Mouse (Mus musculus): Measurements from ENCODE around the gene Agtr1a. TPM values are rescaled to one million over a fixed set of nuclear protein-coding genes. Genes with fewer than 3 reads are reported as not detected.

Gene Agtr1a
- 2.3 TPM in 2 replicates for polyA plus RNA-seq (2016; fragmentation: Nextera tagmentation; extraction: Ambion mirVana)

DNA sequence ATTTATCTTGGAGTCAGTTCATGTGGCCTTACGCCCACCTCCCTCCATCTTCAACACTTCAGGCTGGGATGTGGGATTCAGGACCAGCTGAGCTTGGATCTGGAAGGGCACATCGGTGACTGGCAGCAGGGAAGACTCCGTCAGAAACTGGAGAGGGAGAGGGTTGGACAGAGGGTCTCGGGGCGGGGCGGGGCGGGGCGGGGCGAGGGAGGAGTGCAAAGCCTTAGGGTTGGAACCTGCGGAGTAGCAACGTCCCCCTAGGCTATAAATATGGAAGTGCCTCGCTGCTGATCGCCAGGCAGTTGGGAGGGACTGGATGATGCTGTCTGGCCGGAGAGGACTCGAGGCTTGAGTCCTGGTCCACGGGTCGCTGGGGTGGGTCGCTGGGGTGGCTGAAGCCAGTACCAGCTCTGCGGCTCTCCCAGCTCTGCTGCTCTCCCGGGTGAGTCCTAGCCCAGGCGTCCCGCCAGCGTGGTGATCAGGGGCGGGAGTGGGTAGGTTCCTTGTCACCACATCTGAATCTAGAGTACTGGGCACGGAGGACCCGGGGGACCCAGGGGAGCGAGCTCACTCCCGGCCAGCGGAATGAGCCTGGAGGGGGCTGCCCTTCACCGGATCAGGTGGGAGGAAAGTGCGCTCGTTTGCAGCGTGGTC, at the start of gene Agtr1a:
Gene Agtr1a (plus strand): TSS at position 294 of the 654 bp plus-strand sequence.
- Histone ChIP-seq H3K4me2 (replicated peaks) (peak within 1 kb of the TSS; percentile 97), H3K9ac (peak within 1 kb of the TSS; percentile 65), H3K4me1 (peaks cover 7% of the 10 kb centered on the region; the same call in 1 of the 2 replicates), H3K36me3 (no peaks in the 10 kb centered on the region), H3K27me3 (peaks cover 5% of the 10 kb centered on the region; the same call in 1 of the 2 replicates), H3K27ac (no peak within 1 kb of the TSS), H3K4me3 (peak within 1 kb of the TSS; percentile 55), H3K9me3 (replicated peaks) (no peaks in the 10 kb centered on the region)
- ATAC-seq (ENCODE audit: low FRiP score), result peak; percentile 96
- 1% methylated on average over 33 of the region's 33 CpGs for WGBS

DNA sequence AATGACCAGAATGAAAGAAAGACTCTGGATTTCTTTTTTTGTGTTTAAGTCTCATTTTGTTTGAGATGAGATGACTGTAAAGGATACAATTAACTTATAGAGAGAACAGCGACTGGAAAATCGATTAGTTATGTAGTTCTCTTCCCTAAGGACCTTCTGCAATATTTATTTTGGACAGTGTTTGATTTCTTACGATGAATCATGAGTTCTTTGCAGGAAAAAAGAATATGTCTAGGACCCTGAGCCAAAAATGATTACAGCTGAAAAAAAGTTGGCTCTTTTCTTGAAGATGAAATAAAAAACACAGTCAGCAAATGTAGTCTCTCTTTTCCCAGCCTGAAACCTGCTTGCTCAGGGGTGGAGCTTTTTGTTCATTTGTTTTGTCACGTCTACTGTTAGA, 26.0 kb upstream of the Agtr1a start:
- no peaks in the 10 kb centered on the region for H3K36me3 ChIP-seq
- 79% methylated on average over 4 of the region's 4 CpGs for WGBS
- H3K9me3 ChIP-seq (replicated peaks), result no peaks in the 10 kb centered on the region
- H3K27ac ChIP-seq, result no peak overlapping the region
- no peak overlapping the region for H3K4me3 ChIP-seq
- H3K4me1 ChIP-seq, result no peaks in the 10 kb centered on the region
- H3K4me2 ChIP-seq (replicated peaks), result no peak overlapping the region
- H3K27me3 ChIP-seq, result no peaks in the 10 kb centered on the region
- no peak overlapping the region for H3K9ac ChIP-seq
- no peak for ATAC-seq (ENCODE audit: low FRiP score)

DNA sequence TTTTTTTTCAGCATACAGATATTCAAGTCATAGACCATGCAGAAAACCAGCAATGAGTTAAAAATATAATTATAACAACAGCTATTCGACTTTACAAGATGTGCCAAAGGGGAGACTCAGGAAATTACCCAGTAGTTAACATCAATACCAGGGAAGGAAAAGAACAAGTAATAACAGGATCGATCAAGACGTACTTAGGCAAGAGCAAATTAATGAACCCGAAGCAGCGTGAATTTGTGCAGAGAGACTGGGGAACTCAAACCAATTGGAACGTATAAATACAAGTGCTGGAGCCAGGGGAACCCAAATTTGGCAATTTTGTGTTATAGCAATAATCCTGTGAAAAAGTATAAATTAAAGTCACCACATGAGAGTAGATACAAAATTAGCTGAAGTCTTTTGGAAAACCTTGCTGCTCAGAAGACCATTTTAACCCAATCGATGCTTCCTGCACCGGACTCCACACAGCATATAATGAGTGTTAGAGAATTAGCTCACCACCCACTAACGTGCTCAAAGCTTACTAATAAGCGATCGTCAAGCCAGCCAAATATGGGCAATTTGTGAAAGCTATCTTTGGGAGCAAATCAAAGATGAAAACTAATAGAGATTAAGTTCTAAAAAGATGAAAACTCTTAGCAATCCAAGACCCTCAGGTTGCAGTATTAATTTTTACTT, 11.4 kb upstream of the Agtr1a start:
- Histone ChIP-seq H3K9me3 (replicated peaks) (no peaks in the 10 kb centered on the region), H3K9ac (no peak overlapping the region)
- no peak for ATAC-seq (ENCODE audit: low FRiP score)

DNA sequence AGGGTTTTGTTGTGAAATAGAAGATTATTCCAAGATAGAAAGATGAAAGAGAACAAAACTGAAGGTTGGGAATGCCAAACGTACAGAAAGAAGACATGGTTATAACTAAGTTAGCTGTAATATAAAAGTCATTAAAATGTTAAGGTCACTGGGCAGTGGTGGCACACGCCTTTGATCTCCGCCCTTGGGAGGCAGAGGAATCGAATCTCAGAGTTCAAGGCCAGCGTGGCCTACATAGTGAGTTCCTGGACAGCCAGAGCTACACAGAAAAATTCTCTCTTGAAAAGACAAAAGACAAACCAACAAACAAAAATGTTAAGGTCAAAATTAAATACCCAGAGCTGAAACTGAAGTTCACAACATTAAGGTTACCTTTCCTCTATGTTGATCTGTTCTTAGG, 5.2 kb upstream of the Agtr1a start:
- 77% methylated on average over 5 of the region's 5 CpGs for WGBS
- no peak for ATAC-seq (ENCODE audit: low FRiP score)
- no peaks in the 10 kb centered on the region for H3K27me3 ChIP-seq

More for the DNA sequence above, 11.4 kb upstream of the Agtr1a start:
- Histone ChIP-seq H3K27me3 (no peaks in the 10 kb centered on the region), H3K4me2 (replicated peaks) (no peak overlapping the region), H3K36me3 (no peaks in the 10 kb centered on the region), H3K4me1 (no peaks in the 10 kb centered on the region), H3K27ac (no peak overlapping the region), H3K4me3 (no peak overlapping the region)
- WGBS, result 90% methylated on average over 11 of the region's 11 CpGs

DNA sequence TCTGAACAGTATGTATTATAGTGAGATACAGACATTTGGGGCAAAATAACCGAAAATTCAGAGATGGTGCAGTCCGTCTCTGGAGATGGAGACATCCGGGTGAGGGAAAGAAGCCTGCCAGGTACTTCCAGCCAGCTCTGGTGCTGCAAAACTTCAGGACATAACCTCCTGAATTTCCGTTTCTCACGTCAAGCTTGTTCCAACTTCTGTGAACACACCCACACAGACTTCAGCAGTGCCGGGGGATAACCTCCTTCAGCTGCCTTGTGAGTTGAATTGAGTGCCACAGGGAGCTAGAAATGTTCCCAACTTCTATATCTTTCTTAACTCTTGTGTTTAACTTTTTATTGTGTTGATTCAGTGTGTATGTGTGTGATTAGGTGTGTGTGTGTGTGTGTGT, 4.4 kb upstream of the Agtr1a start:
- H3K36me3 ChIP-seq, result no peaks in the 10 kb centered on the region
- WGBS, result 79% methylated on average over 6 of the region's 6 CpGs
- H3K27ac ChIP-seq, result no peak overlapping the region
- H3K27me3 ChIP-seq, result peaks cover 1% of the 10 kb centered on the region; the same call in 1 of the 2 replicates
- ATAC-seq (ENCODE audit: low FRiP score), result no peak
- H3K4me2 ChIP-seq (replicated peaks), result no peak overlapping the region
- H3K4me1 ChIP-seq, result peaks cover 4% of the 10 kb centered on the region; the same call in 1 of the 2 replicates
- H3K9ac ChIP-seq, result no peak overlapping the region
- H3K9me3 ChIP-seq (replicated peaks), result no peaks in the 10 kb centered on the region
- no peak overlapping the region for H3K4me3 ChIP-seq

More for the DNA sequence above, 5.2 kb upstream of the Agtr1a start:
- no peak overlapping the region for H3K4me3 ChIP-seq
- no peak overlapping the region for H3K4me2 ChIP-seq (replicated peaks)
- no peaks in the 10 kb centered on the region for H3K4me1 ChIP-seq
- no peak overlapping the region for H3K9ac ChIP-seq
- no peaks in the 10 kb centered on the region for H3K36me3 ChIP-seq
- H3K9me3 ChIP-seq (replicated peaks), result no peaks in the 10 kb centered on the region
- H3K27ac ChIP-seq, result no peak overlapping the region

DNA sequence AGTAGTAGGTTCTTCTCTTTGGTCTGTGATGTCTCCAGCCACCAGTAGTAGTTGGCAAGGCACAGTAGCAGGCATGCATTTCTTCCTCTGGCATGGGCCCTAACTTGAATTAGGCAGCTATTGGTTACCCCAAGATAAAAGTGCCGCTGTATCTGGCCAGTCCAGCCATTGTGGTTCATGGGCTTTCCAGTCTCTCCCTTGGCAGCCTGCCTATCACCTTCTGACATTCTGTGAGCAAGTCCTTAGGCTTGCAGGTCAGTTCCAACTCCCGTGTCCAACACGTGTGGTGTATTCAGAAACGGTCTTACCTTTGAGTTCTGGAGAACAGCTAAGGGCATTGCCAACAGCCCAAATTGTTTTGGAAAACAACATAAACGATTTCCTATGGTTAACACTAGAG, 3.7 kb upstream of the Agtr1a start:
- Histone ChIP-seq H3K4me2 (replicated peaks) (no peak overlapping the region), H3K36me3 (no peaks in the 10 kb centered on the region), H3K27me3 (peaks cover 5% of the 10 kb centered on the region; the same call in 1 of the 2 replicates), H3K4me3 (no peak overlapping the region), H3K9me3 (replicated peaks) (no peaks in the 10 kb centered on the region), H3K27ac (no peak overlapping the region), H3K9ac (no peak overlapping the region), H3K4me1 (peaks cover 7% of the 10 kb centered on the region; the same call in 1 of the 2 replicates)
- no peak for ATAC-seq (ENCODE audit: low FRiP score)
- WGBS, result 90% methylated on average over 5 of the region's 5 CpGs

DNA sequence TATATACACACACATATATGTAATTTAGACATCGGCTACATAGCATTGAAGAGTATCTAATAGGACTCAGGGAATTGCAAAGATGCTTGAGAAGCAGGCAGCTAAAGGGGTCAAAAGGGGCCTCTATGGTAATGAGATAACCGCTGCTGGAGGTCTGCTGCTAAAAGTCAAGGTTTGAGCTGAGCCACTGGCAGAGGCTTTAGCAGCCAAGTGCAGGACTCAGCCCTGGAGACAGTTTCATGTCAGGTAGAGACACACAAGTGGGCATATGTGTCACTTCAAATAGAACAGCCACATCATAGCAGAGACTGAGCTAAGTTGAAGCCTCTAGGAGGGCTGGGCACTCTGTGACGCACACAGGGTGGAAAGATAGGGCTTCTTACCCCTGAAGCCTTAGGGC, 1.6 kb upstream of the Agtr1a start:
- H3K4me1 ChIP-seq, result peaks cover 7% of the 10 kb centered on the region; the same call in 1 of the 2 replicates
- whole genome bisulfite sequencing, result 57% methylated on average over 3 of the region's 3 CpGs
- no peaks in the 10 kb centered on the region for H3K9me3 ChIP-seq (replicated peaks)
- H3K4me2 ChIP-seq (replicated peaks), result no peak overlapping the region
- H3K36me3 ChIP-seq, result no peaks in the 10 kb centered on the region
- H3K9ac ChIP-seq, result no peak overlapping the region
- no peak for ATAC-seq (ENCODE audit: low FRiP score)
- peaks cover 5% of the 10 kb centered on the region; the same call in 1 of the 2 replicates for H3K27me3 ChIP-seq
- H3K4me3 ChIP-seq, result no peak overlapping the region
- H3K27ac ChIP-seq, result no peak overlapping the region

DNA sequence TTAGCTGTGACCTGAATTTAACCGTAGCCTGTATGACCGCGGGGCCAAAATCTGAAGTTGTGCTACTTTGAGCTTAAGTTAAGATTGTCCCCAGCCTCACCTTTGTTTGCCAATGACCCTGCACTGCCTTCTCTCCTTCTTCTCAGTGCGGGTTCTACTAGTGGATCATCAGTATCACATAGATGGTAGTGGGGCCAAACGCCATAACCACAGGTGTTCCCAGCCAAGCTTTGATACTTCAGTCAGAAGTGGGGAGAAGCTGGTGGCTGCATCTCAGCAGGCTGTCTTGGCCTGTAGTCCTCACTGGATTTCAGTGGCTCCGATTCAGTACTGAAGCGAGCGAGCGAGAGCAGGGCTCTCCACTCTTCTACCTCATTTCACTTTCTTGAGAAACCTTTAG, 672 bp downstream of the Agtr1a start:
- WGBS, result 22% methylated on average over 9 of the region's 9 CpGs
- peak overlapping the region; percentile 65; the same call in 1 of the 2 replicates for H3K9ac ChIP-seq

DNA sequence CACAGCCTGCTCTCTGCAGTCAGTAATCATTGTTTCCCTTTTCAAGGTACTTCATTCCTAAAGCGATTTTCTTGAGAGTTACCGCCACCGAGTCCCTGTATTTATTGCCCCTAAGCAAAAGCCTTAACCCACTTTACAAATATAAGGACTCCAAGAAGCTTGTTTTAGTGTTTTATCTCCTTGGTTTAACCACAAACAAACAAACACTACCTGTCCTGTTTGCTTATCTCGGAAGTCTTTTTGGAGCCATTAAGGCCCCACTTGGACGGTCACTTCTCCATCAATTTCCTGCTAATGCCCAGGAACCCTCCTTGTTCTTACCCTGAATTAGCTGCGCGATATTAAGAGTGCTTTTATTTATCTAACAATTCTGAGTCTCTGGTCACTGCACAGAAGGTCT, 1.4 kb downstream of the Agtr1a start:
- no peak overlapping the region for H3K9ac ChIP-seq
- ATAC-seq (ENCODE audit: low FRiP score), result no peak
- peaks cover 7% of the 10 kb centered on the region; the same call in 1 of the 2 replicates for H3K4me1 ChIP-seq
- WGBS, result 84% methylated on average over 7 of the region's 7 CpGs
- H3K36me3 ChIP-seq, result no peaks in the 10 kb centered on the region
- H3K27ac ChIP-seq, result no peak overlapping the region
- no peaks in the 10 kb centered on the region for H3K9me3 ChIP-seq (replicated peaks)
- peaks cover 5% of the 10 kb centered on the region; the same call in 1 of the 2 replicates for H3K27me3 ChIP-seq
- no peak overlapping the region for H3K4me2 ChIP-seq (replicated peaks)
- H3K4me3 ChIP-seq, result no peak overlapping the region

More for the DNA sequence above, 672 bp downstream of the Agtr1a start:
- Histone ChIP-seq H3K4me1 (peaks cover 7% of the 10 kb centered on the region; the same call in 1 of the 2 replicates), H3K4me2 (replicated peaks) (peak overlapping the region; percentile 97), H3K36me3 (no peaks in the 10 kb centered on the region), H3K4me3 (peak overlapping the region; percentile 55), H3K27ac (no peak overlapping the region), H3K27me3 (peaks cover 5% of the 10 kb centered on the region; the same call in 1 of the 2 replicates), H3K9me3 (replicated peaks) (no peaks in the 10 kb centered on the region)
- no peak; the same call in 1 of the 2 replicates for ATAC-seq (ENCODE audit: low FRiP score)

DNA sequence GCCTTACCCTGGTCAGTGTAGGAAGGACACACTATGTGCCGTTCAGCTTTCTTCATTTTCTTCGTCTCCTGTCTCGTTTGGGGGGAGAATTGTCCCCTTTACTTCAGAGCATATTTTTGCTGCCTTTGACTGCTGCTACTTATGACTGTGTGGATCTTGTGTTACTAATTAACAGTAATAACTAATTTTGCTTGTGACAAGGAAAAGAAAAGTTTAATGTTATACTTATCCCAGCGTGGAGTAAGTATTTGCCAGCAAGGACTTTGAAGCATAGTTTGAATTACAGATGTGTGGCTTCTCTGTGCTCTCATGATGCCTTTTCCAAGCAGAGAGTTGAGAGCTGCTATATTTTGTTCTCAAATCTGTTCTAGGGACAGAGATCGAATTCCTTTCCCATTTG, 2.3 kb downstream of the Agtr1a start:
- Histone ChIP-seq H3K36me3 (no peaks in the 10 kb centered on the region), H3K9me3 (replicated peaks) (no peaks in the 10 kb centered on the region), H3K27ac (no peak overlapping the region), H3K4me3 (no peak overlapping the region), H3K4me1 (peaks cover 7% of the 10 kb centered on the region; the same call in 1 of the 2 replicates), H3K27me3 (peaks cover 5% of the 10 kb centered on the region; the same call in 1 of the 2 replicates), H3K9ac (no peak overlapping the region), H3K4me2 (replicated peaks) (no peak overlapping the region)
- ATAC-seq (ENCODE audit: low FRiP score), result no peak
- WGBS, result 92% methylated on average over 5 of the region's 5 CpGs

DNA sequence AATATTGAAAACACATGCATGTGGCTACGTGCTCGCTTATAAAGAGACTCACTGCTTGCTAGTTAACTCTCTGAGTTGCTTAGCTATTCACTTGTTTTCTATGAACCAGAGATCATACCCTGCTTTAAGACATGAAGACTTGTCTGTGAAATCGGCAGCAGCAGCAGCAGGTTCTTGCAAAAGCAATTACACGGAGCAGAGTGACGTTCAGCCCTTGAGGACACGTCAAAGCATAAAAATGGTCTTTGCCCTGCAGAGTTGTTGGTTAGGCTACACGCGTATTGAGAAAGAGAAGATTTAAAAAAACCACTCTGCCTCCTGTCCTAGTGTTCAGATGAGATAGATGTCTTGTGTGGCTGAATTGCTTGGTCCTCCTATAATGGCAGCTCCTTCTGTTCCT, 3.7 kb downstream of the Agtr1a start:
- H3K4me1 ChIP-seq, result peaks cover 7% of the 10 kb centered on the region; the same call in 1 of the 2 replicates
- H3K9ac ChIP-seq, result no peak overlapping the region
- no peak overlapping the region for H3K4me3 ChIP-seq
- H3K4me2 ChIP-seq (replicated peaks), result no peak overlapping the region
- peaks cover 5% of the 10 kb centered on the region; the same call in 1 of the 2 replicates for H3K27me3 ChIP-seq
- no peak overlapping the region for H3K27ac ChIP-seq
- ATAC-seq (ENCODE audit: low FRiP score), result no peak
- no peaks in the 10 kb centered on the region for H3K36me3 ChIP-seq
- no peaks in the 10 kb centered on the region for H3K9me3 ChIP-seq (replicated peaks)
- WGBS, result 87% methylated on average over 8 of the region's 8 CpGs
